Mouse (Mus musculus) stomach, embryonic 16.5 days (tissue): ENCODE results near the gene Ccdc167. TPM values are rescaled to one million over a fixed set of nuclear protein-coding genes. Genes with fewer than 3 reads are reported as not detected.

Experiments
- ATAC-seq: fragments of 200-750 bp; cut with Nextera tagmentation; 2 replicates; pipeline ENCODE4 v1.8.0; 2017; ENCODE audit warnings: moderate number of reproducible peaks, moderate TSS enrichment; ENCODE audit not compliant: insufficient read depth, low FRiP score
- H3K27ac ChIP-seq: fragments of 300-500 bp; sonication (generic); 2 replicates; pipeline ENCODE4 v1.5.1; 2014; ENCODE audit warnings: low read length
- H3K27me3 ChIP-seq: fragments of 300-500 bp; sonication (generic); 2 replicates; pipeline ENCODE4 v1.6.1; 2014; ENCODE audit warnings: low read length, control low read depth, mixed read lengths; ENCODE audit not compliant: control insufficient read depth, insufficient read depth
- H3K36me3 ChIP-seq: fragments of 300-500 bp; sonication (generic); 2 replicates; pipeline ENCODE4 v1.6.1; 2014; ENCODE audit warnings: low read length; ENCODE audit not compliant: control insufficient read depth, insufficient read depth
- H3K4me1 ChIP-seq: fragments of 300-500 bp; sonication (generic); 2 replicates; pipeline ENCODE4 v1.6.1; 2014; ENCODE audit warnings: low read length, control low read depth, mixed read lengths; ENCODE audit not compliant: control insufficient read depth, insufficient read depth
- H3K4me2 ChIP-seq: fragments of 300-500 bp; sonication (generic); 2 replicates; pipeline ENCODE4 v1.6.1; 2014; ENCODE audit warnings: low read depth, low read length, mixed read lengths
- H3K4me3 ChIP-seq: fragments of 300-500 bp; sonication (generic); replicated peaks from 2 replicates; pipeline ENCODE4 v1.5.1; 2014; ENCODE audit warnings: mild to moderate bottlenecking, low read length
- H3K9ac ChIP-seq: fragments of 300-500 bp; sonication (generic); 2 replicates; pipeline ENCODE4 v1.6.1; 2014; ENCODE audit warnings: low read length
- H3K9me3 ChIP-seq: fragments of 300-500 bp; sonication (generic); replicated peaks from 2 replicates; pipeline ENCODE4 v1.6.1; 2016; ENCODE audit warnings: low read length, control low read depth; ENCODE audit not compliant: control insufficient read depth
- WGBS: fragments of 180-500 bp; shearing (Covaris S2); extraction: QIAGEN DNeasy Blood & Tissue Kit; methylation state at CpG from one replicate; pipeline ENCODE4 v1.1.7; 2014; 5-methylcytosine and 5-hydroxymethylcytosine counted together
- polyA plus RNA-seq: library from polyadenylated mRNA; unstranded; fragments of >200 nt; fragmentation: Nextera tagmentation; extraction: Ambion mirVana; gene quantifications from 2 replicates; pipeline ENCODE4 v1.2.1, GENCODE M21; 2015

Gene Ccdc167
- polyA plus RNA-seq, 1 experiment from 2014 or later, result 11.0 TPM

DNA sequence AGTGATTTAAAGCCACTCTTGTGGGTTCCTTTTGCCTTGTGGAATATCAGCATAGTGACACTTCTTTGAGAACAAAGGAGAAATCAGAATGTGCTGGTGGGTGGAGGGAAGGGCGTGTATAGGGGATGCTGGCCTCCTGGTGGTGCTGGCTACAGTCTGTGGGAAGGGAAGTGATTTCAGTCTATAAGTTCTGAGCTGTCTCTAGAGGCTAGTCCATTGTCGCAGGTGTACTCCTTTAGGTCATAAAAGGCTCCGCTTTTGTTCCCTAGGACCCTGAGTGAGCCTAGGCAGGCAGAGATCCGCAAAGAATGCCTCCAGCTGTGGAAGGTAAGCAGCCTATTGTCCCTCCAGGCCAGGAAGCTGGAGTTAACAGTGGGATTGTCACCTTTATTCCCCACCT is 22.3 kb downstream of the Ccdc167 start:
- 78% methylated on average over 4 of the region's 4 CpGs for WGBS
- H3K4me1 ChIP-seq, result no peaks in the 10 kb centered on the region

DNA sequence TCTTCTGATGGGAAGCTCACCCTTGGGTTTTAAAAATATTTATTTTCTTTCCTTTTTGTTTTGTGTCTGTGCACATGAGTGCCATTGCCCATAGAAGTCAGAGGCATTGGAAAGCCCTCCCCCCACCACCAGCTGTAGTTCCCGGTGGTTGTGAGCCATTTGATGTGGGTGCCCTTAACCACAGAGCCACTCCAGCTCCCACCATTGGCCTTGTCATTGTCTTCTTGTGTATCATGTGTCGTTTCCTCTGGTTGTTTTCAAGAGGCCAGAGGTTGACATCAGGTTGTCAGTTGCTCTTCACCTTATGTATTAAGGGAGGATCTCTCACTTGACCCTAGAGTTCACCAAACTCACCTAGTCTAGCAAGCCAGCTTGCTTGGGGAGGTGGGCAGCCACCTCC is 23.3 kb downstream of the Ccdc167 start:
- H3K4me3 ChIP-seq, result no peak overlapping the region
- no peaks in the 10 kb centered on the region for H3K4me1 ChIP-seq
- 70% methylated on average over 2 of the region's 2 CpGs for WGBS
- H3K36me3 ChIP-seq, result peaks cover 21% of the 10 kb centered on the region
- H3K4me2 ChIP-seq, result no peak overlapping the region
- ATAC-seq, result no peak
- no peaks in the 10 kb centered on the region for H3K27me3 ChIP-seq
- no peak overlapping the region for H3K9ac ChIP-seq
- no peaks in the 10 kb centered on the region for H3K9me3 ChIP-seq
- no peak overlapping the region for H3K27ac ChIP-seq

More for the DNA sequence above, 22.3 kb downstream of the Ccdc167 start:
- Histone ChIP-seq H3K27me3 (no peaks in the 10 kb centered on the region), H3K36me3 (peaks cover 21% of the 10 kb centered on the region), H3K27ac (no peak overlapping the region), H3K4me2 (no peak overlapping the region), H3K9me3 (no peaks in the 10 kb centered on the region), H3K4me3 (no peak overlapping the region), H3K9ac (no peak overlapping the region)
- ATAC-seq, result no peak

DNA sequence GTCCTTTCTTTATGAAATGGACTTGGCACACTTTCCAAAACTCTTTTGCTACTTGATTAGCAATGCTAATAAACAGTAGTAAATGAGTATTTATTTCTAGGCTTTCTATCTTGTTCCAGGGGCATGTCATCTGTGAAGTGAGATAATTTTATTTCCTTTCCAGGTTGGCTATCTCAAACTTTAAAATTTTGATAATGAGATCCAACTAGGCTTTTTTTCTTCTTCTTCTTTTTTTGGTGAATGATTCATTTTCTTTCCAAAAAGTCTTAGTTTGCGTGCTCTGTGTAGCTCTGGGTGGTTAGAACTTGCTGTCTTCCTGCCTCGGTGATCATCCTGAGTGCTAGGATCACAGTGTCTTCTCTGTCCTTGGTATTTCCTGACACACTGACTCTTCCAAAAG is 24.0 kb downstream of the Ccdc167 start:
- Histone ChIP-seq H3K4me2 (no peak overlapping the region), H3K9ac (no peak overlapping the region), H3K4me1 (no peaks in the 10 kb centered on the region), H3K9me3 (no peaks in the 10 kb centered on the region), H3K27me3 (no peaks in the 10 kb centered on the region), H3K36me3 (peaks cover 25% of the 10 kb centered on the region), H3K27ac (no peak overlapping the region), H3K4me3 (no peak overlapping the region)
- 90% methylated on average over 2 of the region's 2 CpGs for WGBS
- no peak for ATAC-seq

DNA sequence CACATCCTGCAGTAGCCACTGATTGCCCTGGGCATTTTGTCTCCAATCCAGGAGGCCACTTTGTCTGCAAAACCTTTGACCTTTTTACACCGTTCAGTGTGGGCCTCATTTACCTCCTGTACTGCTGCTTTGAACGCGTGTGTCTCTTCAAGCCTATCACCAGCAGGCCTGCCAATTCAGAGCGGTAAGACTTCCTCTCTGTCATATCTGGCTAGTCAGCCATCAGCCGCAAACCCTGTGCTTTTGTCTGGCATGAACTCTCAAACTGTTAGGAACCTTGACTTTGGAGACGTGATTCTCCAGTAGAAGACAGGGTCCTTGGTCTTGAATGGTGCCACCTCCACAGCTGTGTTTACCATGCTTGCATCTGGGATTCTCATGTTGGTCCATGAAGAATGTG is 26.6 kb downstream of the Ccdc167 start:
- Histone ChIP-seq H3K27me3 (no peaks in the 10 kb centered on the region), H3K9ac (no peak overlapping the region), H3K9me3 (no peaks in the 10 kb centered on the region), H3K4me2 (no peak overlapping the region), H3K4me3 (no peak overlapping the region), H3K36me3 (peaks cover 11% of the 10 kb centered on the region; the same call in 1 of the 2 replicates), H3K4me1 (no peaks in the 10 kb centered on the region), H3K27ac (no peak overlapping the region)
- ATAC-seq, result no peak
- WGBS, result 80% methylated on average over 6 of the region's 6 CpGs

DNA sequence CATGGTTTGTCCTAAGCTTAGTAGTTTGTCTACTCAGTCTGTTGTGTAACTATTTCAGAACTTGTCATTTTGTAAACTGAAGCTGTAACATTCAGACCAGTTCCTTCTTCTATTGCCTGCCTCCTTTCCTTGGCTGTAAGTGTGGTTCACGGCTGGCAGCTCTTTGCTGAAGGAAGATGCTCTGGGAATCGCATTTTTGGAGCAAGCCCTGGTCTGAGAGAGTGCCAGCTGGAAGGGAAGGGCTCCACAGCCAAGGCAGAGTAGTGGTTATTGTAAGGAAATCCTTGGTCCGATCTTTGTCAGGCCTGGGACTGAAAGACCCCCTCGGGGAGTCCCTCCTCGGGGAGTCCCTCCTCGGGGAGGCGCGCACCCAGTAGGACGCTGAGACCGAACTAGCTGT is 28.2 kb downstream of the Ccdc167 start:
- no peaks in the 10 kb centered on the region for H3K4me1 ChIP-seq
- H3K9me3 ChIP-seq, result no peaks in the 10 kb centered on the region
- H3K27me3 ChIP-seq, result no peaks in the 10 kb centered on the region
- H3K36me3 ChIP-seq, result peaks cover 9% of the 10 kb centered on the region; the same call in 1 of the 2 replicates
- WGBS, result 92% methylated on average over 10 of the region's 10 CpGs
- H3K4me2 ChIP-seq, result no peak overlapping the region
- H3K27ac ChIP-seq, result no peak overlapping the region
- no peak overlapping the region for H3K4me3 ChIP-seq
- no peak overlapping the region for H3K9ac ChIP-seq
- ATAC-seq, result no peak

DNA sequence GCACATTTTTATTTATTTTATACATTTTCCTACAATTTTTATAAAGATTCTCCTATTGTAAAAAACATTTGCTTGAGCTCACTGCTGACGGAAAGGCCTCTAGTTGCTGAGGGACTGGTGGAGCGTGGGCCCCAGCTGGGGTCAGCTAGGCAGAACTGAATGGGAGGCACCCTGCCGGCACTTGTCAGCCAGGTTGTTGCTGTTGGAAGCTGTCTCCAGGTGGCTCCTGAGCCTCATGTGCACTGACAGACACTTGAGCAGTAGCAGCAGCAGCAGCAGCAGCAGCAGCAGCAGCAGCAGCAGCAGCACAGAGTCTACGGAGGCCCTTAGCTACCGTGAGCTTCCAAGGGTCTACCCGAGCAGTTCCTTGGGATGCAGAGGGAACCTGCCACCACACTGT is 29.5 kb downstream of the Ccdc167 start:
- Histone ChIP-seq H3K27me3 (no peaks in the 10 kb centered on the region), H3K9ac (no peak overlapping the region), H3K27ac (no peak overlapping the region), H3K4me2 (no peak overlapping the region), H3K4me3 (no peak overlapping the region), H3K9me3 (no peaks in the 10 kb centered on the region), H3K4me1 (no peaks in the 10 kb centered on the region), H3K36me3 (peaks cover 9% of the 10 kb centered on the region; the same call in 1 of the 2 replicates)
- 90% methylated on average over 6 of the region's 6 CpGs for WGBS
- ATAC-seq, result no peak

DNA sequence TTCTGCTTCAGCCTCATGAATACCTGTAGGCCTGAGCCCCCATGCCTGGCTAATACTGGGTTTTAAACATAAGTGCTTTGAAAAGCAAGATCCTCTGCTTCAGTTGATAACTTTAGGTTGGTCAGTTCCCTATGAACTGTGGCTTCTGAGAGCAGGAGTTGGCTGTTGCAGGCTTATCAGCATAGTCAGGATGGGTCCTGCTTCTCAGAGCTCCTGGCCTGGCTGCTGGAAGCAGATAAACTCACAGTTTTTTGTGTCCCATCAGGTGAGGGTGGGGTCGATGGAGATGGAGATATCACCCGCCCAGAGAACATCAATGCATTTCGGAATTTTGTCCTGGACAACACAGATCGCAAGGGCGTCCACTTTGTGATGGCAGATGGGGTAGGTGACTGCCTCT is 30.1 kb downstream of the Ccdc167 start:
- no peak overlapping the region for H3K4me2 ChIP-seq
- no peaks in the 10 kb centered on the region for H3K27me3 ChIP-seq
- no peak overlapping the region for H3K4me3 ChIP-seq
- no peaks in the 10 kb centered on the region for H3K4me1 ChIP-seq
- no peak overlapping the region for H3K27ac ChIP-seq
- ATAC-seq, result no peak
- H3K9ac ChIP-seq, result no peak overlapping the region
- WGBS, result 93% methylated on average over 5 of the region's 5 CpGs
- peaks cover 11% of the 10 kb centered on the region; the same call in 1 of the 2 replicates for H3K36me3 ChIP-seq
- H3K9me3 ChIP-seq, result no peaks in the 10 kb centered on the region

DNA sequence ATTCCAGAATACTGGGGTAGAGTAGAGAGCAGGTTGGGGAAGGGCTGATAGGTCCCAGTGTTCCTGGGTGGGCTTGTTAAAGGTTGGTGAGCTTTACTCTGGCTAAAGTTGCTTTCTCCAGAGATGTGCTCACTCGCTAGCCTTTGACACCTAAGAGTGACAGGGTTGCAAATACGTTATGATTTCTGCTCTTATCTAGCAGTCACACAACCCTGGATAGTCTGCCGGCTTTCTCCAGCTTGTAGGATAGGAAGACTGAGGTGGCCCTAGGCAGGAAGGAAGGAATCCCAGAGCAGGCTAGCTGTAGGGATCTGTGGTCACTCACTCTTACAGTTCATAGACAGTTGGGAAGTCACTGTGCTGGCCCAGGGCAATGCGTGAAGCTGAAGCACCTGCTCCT is 32.6 kb downstream of the Ccdc167 start:
- Histone ChIP-seq H3K4me3 (no peak overlapping the region), H3K4me1 (peaks cover 16% of the 10 kb centered on the region), H3K27me3 (no peaks in the 10 kb centered on the region), H3K36me3 (peaks cover 8% of the 10 kb centered on the region; the same call in 1 of the 2 replicates), H3K27ac (no peak overlapping the region), H3K4me2 (no peak overlapping the region), H3K9me3 (no peaks in the 10 kb centered on the region), H3K9ac (no peak overlapping the region)
- ATAC-seq, result no peak
- WGBS, result 84% methylated on average over 4 of the region's 4 CpGs

DNA sequence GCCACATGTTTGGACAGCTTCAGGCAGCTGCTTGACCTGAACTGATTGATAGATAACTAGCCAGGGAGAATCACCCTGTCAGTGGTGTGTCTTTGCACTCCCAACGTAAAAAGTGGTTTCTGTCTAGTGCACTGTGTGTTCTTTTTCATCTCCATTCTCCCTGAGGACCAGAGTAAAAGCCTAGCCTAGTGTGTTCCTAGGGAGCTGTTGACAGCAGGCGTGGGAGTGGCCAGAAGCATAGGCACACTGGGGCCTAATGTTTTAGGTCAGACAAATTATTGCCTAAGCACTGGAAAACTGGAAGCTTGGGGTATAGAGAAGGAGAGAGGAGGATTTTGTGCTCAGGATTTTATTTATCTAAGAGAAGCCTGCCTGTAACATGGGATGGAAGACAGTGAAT is 33.7 kb downstream of the Ccdc167 start:
- Histone ChIP-seq H3K9ac (no peak overlapping the region), H3K36me3 (peaks cover 4% of the 10 kb centered on the region; the same call in 1 of the 2 replicates), H3K4me1 (peaks cover 20% of the 10 kb centered on the region), H3K4me3 (no peak overlapping the region), H3K27me3 (no peaks in the 10 kb centered on the region), H3K9me3 (no peaks in the 10 kb centered on the region), H3K27ac (peak overlapping the region; percentile 37; the same call in 1 of the 2 replicates), H3K4me2 (no peak overlapping the region)
- no peak for ATAC-seq
- 62% methylated on average over 2 of the region's 2 CpGs for WGBS

DNA sequence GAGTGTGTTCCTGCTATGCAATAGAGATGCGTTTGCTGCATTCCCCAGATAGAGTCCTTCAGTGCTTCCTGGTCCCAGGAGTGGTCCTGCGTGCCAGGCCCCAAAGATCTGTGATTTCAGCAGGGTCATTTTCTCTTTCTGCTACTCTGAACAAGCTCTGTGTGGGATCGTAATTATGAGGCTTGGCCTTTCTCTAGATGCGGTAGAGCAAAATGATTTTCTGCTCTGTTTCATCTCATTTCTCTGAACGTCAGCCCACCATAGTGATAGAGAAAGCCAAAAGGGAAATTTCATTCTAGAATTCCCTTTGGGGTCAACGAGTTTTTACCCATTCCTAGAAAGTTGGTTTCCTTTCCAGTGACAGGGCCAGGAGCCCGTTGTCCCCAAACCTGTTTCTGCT is 34.6 kb downstream of the Ccdc167 start:
- Histone ChIP-seq H3K4me1 (peaks cover 20% of the 10 kb centered on the region), H3K27me3 (no peaks in the 10 kb centered on the region), H3K9ac (no peak overlapping the region), H3K9me3 (no peaks in the 10 kb centered on the region), H3K27ac (no peak overlapping the region), H3K4me2 (no peak overlapping the region), H3K4me3 (no peak overlapping the region), H3K36me3 (peaks cover 11% of the 10 kb centered on the region; the same call in 1 of the 2 replicates)
- no peak for ATAC-seq
- WGBS, result 86% methylated on average over 7 of the region's 7 CpGs
